Mouse (Mus musculus): ENCODE measurements around the gene Btbd16.

Btbd16 gene

DNA sequence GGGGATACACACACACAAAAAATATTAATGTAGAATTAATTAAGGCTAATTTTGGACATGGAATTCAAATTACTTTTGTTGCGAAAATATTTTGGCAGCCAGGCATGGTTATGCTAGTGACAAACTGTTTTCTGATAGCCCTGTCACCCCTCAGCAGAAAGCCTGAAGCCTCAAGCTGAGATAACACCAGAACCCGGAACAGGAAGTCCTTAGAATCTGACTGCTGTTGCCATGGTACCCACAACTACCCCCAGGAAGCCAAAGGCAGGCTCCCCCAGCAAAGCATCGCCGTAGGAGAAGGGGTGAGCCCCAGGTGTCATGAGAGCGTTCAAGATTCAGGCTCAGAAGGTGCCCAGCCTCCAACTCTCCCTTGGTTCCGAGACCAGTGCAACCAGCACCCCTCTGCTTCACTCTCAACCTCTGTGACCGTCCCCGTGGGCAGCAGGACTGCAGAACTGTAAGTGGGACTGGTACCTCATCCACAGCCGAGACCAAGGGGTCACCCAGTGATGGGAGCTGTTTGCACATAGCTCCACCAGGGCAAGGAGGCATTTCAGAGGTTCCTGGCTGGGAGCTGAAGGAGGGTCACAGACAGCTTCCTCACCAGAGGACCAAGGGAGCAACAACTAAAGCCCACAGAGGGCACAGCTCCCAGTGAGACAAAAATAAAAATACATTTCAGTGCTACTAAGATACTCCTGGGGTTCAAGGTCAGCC, at the start of gene Btbd16:
Gene Btbd16, plus strand, starts transcription at position 156 of the 717 bp plus-strand sequence.
- no peak for DNase-seq (ENCODE audit: low spot score)

GRCm38 (mm10) chr7:130726185-130726584, 47.7 kb upstream of the Btbd16 start:
- DNase-seq (ENCODE audit: low spot score) = no peak

- no peak for DNase-seq (ENCODE audit: low spot score)
Measured at GRCm38 (mm10) chr7:130726724-130727422, 47.0 kb upstream of the Btbd16 start.

GRCm38 (mm10) chr7:130727560-130727959, 46.3 kb upstream of the Btbd16 start:
- DNase-seq (ENCODE audit: low spot score) = no peak

DNA sequence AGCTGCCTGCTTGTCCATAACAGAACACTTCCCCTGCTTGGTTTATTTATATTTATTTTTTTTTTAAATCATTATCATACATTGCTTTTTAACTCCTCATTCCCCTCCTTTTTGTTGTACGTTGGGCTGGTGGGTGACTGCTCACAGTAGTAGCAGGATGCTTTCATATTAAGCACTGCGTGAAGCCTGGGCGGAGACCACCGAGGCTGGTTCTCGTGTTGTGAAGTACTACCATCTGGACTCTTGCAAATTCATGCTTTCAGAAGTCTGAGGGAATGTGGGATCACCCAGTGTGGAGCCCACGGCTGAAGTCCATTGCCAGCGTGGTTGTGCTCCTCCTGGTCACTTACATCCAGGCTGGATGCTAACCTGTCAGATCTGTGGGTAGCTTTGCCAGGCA, 42.1 kb upstream of the Btbd16 start:
- DNase-seq (ENCODE audit: low spot score) = no peak

- no peak for DNase-seq (ENCODE audit: low spot score)
Measured at GRCm38 (mm10) chr7:130732908-130733307, 41.0 kb upstream of the Btbd16 start.

- DNase-seq (ENCODE audit: low spot score) = no peak
Measured at GRCm38 (mm10) chr7:130733423-130733822, 40.4 kb upstream of the Btbd16 start.

DNA sequence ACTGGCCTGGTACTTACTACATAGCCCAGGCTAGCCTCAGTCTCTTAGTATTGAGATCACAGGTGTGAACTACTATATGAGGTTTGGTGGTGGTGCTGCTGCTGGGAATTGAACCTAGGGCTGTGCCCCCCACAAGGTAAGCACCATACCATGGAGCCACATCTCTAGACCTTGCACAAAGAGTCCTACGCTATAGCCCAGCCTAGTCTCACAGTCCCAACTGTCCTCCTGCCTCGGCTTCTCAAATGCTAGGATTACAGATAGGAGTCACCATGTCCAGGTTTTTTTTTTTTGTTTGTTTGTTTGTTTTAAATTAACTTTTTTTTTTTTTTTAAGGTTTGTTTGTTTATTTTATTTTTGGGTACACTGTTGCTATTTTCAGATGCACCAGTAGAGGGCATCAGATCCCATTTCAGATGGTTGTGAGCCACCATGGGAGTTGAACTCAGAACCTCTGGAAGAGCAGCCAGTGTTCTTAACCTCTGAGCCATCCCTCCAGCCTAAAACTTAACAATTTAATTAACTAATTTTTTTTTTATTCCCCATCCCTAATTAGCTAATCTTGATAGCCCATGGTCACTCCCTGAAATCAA, 39.6 kb upstream of the Btbd16 start:
- DNase-seq (ENCODE audit: low spot score) = no peak

- no peak for DNase-seq (ENCODE audit: low spot score)
Measured at GRCm38 (mm10) chr7:130741099-130741498, 32.8 kb upstream of the Btbd16 start.

DNA sequence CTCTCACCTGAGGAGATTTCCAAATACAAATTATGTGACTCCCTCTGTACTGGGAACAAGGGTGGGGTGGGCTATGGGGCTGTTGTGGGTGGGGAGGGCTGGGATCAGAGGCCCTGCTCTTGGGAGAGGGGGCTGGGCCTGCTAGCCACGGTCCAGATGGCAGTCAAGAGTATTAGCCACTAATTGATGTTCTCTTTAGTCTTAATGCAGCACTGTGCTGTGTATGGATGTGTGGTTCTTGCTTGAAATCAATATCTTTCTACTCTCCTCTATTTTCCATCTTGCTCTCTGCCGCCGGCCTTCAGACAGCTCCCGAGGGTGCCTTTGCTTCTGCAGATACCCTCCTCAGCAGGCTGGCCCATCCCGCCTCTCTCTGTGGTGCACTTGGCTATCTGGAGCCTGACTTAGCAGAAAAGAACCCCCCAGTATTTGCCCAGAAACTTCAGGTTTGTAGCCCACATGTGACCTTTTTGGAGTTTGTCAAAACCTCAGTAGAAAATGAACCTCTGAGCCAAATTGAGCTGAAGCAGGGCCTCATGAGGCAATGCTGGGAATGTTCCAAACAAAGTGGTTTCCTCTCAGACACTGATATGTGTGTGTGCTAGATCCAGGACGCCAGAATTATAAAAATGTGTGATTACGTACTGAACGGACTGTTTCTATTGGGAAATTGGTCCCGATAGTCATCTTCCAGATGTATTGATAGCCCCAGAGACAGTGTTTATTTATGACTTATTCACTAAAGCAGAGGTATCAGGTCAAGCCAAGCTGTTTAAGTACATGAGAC, 30.4 kb upstream of the Btbd16 start:
- DNase-seq (ENCODE audit: low spot score) = no peak

GRCm38 (mm10) chr7:130749165-130749564, 24.7 kb upstream of the Btbd16 start:
- DNase-seq (ENCODE audit: low spot score) = no peak

- DNase-seq (ENCODE audit: low spot score) = no peak
Measured at GRCm38 (mm10) chr7:130750752-130751490, 22.9 kb upstream of the Btbd16 start.

GRCm38 (mm10) chr7:130751678-130752077, 22.2 kb upstream of the Btbd16 start:
- DNase-seq (ENCODE audit: low spot score) = no peak

DNA sequence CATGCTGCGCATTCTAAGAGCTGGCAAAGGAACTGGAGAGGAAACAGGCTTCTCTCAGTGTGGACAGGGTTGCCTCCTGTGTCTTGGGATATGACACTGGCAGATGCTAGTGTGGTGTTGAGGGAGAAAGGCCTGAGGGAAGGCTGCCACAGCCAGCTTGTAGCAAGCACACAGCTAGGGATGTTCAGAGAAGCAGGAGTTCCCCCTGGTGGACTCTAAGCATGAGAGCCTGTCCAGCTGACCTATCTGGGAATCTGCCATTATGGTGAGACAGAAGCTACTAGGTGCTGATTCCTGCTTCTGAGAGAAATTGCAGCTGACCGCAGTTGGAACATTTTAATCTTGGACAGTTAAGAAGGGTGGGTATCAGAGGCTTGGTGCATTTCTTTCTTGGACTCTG, 19.1 kb upstream of the Btbd16 start:
- no peak for DNase-seq (ENCODE audit: low spot score)

DNA sequence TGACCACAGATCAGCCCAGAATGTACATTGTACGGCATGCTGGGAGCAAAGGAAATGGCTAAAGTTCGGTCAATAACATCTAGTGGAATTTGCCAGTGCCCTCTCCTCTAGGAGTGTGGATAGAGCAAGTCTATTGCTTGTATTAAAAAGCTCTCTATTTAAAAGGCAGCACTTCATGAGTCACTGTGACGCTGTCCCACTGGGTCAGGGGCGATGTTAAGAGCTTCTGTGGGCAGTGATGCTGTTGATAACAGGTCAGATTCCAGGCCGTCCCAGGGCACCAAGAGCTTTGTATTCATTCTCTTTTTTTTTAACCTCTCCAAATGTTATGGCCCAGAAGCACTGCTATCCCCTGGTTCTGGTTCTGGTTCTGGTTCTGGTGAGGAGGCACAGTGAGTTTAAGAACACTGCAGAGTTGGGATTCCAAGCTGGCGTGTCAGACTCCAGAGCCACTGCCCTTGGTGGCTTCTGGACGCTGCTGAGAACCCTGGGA, 17.5 kb upstream of the Btbd16 start:
- no peak for DNase-seq (ENCODE audit: low spot score)

DNA sequence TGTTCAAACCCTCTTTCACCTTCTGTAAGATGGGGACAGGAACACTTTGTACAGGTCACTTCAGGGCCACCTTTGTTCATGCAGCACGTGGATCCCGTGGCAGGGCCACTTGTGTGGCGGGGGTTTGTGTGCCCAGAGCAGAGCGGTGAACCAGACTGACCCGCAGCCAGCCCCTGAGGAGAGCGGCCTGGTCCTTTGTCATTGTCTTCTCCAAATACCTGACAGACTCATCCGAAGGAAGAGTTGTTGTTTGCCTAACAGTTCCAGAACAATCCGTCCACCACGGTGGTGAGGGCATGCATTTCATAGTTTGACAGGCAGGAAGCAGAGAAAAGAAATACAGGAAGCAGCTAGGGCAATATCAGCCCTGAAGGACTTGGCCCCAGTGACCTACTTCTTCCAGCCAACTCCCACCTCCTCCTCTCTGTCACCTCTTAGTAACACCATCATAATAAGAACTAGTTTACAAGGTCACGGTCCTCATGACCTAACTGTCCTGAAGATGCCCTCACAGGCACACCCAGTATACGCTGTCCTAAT, 16.5 kb upstream of the Btbd16 start:
- no peak for DNase-seq (ENCODE audit: low spot score)

DNA sequence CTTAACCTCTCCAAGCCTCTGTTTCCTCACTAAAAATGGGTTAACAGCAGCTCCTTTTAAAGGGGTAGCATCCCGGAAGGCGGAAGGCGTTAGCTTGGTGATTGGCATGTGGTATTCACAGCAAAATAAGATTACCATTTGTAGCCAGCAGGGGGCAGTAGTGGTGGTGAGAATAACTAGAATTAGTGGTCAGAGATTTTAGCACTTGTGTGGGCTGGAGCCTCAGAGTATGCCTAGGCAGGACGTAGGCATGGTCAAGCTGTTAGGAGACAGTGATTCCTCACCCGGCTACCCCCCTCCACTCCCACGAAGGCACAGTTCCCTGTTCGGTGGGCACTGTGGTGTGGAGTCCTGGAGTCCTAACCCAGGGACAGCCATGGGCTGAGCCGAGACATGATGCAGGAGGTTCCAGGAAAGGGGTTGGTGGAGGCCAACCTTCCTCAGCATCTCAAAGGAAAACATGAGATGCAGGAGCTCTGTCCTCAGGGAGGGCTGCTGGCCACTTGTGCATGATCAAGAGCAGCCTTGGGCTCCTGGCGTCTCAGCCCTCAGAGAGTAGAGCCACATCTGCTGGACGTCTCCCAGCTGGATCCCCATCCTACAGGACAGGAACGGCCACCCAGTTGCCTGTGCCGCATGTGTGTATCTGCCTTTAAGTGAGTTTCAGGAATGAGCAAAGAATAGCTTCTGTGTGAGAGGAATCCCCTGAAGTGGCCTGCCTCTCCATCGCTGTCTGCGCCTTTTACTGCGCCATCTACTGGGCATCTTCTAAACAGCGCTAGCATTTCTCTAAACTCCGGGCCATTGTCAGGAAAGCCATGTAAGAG, 11.6 kb upstream of the Btbd16 start:
- DNase-seq (ENCODE audit: low spot score) = peak; percentile 50

DNA sequence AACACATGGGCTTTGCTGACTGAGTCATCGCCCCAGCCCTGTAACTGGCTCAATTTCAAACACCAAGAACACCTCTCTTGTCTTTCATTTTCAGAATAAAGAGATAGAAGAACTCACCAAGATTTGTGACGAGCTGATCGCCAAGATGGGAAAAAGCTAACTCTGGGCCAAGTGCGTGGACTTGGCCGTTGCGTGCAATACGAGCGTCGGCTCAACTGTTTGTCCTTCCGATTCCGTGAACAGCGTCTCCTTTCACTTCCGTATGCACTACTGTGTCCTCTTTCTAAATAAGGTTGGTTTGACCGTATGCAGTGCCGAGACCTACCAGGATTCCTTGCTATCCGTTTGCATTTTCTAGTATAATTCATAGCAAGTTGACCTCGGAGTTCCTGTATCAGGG, 9.7 kb upstream of the Btbd16 start:
- no peak for DNase-seq (ENCODE audit: low spot score)

DNA sequence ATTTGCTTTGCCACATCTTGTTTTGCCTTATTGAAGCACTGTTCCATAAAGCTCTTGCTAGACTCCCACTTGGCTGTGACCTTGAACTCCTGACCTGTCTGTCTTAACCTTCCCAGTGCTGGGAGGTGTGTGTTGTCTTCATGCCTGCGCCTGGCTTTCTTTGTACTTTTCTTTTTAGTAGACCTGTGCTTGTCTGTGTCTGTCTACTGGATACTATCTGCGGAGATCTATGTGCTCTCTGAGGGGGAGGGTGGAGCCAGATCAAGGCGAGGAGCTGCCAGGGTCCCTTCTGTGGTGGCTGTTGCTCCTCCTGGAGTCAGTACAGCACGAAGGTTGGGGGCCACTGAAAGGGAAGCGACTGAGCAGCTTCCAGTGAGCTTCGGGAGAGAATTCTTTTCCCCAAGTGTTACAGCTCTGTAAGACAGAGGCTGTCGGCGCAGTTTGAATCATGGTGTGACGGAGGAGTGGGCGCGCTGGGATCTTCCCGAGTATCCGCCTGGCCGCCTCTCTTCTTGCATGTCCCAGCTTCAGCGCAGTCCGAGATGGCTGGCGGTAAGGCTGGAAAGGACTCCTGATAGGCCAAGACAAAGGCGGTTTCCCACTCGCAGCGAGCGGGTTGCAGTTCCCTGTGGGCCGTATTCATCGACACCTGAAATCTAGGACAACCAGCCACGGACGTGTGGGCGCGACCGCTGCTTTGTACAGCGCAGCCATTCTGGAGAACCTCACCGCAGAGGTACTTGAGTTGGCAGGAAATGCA, 7.3 kb upstream of the Btbd16 start:
- DNase-seq (ENCODE audit: low spot score) = no peak

DNA sequence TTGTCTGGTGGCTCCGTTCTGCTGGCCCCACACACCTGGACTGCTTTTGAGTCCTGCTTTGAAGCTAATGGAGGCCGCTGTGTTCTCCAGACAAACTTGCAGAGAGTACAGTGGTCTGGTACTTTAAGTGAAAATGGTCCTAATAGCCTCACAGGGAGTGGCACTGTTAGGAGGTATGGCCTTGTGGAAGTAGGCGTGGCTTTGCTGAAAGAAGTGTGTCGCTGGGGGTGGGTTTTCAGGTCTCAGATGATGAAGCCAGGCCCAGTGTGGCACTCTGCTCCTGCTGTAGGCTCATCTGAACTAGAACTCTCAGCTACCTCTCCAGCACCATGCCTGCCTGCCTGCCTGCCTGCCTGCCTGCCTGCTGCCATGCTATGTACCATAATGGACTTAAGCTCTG, 5.7 kb upstream of the Btbd16 start:
- no peak for DNase-seq (ENCODE audit: low spot score)
